Mouse (Mus musculus): ENCODE data around the gene Styxl1. TPM values are rescaled to one million over a fixed set of nuclear protein-coding genes. Genes with fewer than 3 reads are reported as not detected.

Styxl1 gene
- polyA plus RNA-seq, 2 experiments from 2014 or later = 0.61 to 1.1 TPM

DNA sequence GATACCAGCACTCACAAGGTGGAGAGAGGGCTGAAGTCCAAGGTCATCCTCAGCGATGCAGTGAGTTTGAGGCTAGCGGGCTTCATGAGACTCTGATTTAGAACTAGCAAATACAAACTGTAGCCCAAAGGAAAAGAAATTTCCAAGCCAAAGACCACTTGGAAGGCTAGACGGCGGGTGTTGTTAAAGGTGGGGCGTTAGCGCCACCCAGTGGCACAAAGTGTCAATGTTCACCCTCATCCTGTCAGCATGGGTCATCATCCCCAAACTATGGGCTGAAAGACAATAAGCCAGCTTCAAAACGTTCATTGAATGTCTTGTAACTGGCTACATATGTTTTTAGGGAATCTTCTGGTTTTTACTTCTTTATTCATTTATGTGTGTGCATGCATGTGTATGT lies 14.7 kb downstream of the Styxl1 start:
- ATAC-seq = peak; percentile 79

DNA sequence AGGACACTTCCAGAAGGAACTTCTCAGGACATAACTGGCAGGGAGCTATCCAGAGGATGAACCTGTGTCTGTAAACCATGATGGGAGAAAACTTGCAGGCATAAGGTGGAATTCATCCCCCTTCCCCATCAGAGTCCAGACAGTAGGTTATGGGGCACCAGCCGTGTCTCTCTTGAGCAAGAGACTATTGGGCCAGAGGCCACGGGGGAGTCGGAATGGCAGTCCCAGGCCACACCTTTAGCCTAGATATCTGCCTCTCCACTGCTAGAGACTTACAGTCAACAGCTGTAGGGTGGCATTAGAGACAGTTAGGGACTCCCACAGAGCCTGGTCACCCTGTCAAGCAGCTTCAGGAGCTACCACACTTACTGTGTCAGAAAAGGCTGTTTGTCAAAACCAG lies 16.3 kb downstream of the Styxl1 start:
- ATAC-seq = no peak

DNA sequence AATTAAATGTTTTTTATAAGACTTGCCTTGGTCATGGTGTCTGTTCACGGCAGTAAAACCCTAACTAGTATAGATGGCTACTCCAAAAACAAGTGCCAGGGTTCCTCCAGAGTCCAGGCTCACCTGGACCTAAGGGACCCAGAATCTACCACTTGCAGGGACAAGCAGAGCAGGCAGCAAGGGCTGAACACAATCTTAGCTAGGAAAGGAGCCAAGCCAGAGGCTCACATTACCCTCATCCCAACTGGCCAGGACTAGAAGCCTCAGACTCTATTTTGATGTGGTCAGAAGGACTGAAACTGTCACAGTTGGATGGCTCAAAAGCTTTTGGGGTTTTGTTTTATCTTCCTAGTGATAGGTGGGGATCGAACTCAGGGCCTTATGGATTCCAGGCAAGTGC lies 26.6 kb downstream of the Styxl1 start:
- ATAC-seq = no peak

DNA sequence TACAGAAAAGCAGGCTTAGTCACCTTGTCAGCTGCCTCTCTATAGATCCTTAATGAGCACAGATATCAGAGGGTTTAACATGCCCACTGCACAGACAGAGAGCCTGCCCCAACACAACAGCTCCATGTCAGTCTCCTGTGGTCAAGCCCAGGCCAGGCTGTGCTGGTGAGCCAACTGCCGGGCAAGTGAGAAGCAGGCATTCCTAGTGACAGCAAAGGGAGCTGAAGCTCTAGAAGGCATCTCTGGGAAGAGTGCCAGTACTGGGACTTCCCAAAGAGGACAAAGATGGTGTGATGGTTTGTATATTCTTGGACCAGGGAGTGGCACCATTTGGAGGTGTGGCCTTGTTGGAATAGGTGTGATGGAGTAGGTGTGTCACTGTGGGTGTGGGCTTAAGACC lies 27.1 kb downstream of the Styxl1 start:
- ATAC-seq = no peak

DNA sequence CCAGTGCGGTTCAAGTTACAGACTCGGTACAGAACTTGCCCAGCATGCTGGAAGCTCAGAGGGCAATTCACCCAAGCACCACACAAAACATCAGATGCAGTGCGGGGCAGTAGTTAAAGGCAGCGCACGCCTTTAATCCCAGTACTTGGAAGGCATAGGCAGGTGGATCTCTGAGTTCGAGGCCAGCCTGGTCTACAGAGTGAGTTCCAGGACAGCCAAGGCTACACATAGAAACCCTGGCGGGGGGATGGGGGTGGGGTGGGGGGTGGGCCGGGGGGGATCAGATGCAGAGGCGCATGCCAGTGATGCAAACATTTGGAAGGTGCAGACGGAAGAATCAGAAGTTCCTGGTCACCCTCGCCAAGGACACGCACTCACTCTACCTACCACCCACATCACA lies 33.4 kb downstream of the Styxl1 start:
- no peak for ATAC-seq

DNA sequence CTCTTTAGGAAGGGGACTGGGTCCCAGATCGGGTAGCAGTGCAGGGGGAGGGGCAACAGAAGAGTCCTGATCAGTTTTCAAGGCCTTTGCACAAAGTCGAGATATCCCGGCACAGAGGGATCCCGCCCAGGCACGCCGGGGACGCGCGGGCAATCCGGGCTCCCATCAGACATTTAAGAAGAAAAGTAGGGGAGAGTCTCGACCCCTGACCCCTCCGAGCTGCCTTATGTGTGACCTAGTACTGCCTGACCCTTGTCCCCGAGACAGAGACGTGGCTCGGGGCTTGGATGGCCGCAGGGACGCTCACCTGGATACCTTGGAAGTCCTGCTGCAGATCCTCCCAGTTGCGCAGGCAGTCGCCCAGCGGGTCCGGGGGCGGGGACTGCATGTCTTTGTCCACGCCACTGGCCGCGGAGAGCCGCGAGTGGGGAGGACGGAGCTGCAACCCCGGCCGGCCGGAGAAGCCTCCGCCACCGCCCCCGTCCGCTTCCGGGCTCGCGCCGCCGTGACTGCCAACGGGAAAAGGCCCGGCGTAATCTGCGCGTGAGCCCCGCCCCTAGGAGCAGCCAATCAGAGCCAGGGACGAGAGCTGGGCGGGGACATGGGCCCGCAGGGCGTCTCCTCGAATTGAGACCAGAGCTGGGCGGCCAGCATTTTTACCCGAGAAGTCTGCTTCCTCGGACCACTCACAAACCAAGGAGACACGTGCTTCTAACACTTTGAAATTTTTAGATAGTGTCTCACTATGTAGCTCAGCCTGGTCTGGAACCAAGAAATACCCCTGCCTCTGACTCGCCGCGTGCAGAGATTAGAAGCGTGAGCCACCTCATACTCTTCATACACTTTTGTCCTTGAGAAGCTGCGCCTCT lies 34.2 kb downstream of the Styxl1 start, which contains the start of gene Tmem120a:
Tmem120a (minus strand) TSS at position 708 of the 869 bp plus-strand sequence.
- peak; percentile 99 for ATAC-seq

DNA sequence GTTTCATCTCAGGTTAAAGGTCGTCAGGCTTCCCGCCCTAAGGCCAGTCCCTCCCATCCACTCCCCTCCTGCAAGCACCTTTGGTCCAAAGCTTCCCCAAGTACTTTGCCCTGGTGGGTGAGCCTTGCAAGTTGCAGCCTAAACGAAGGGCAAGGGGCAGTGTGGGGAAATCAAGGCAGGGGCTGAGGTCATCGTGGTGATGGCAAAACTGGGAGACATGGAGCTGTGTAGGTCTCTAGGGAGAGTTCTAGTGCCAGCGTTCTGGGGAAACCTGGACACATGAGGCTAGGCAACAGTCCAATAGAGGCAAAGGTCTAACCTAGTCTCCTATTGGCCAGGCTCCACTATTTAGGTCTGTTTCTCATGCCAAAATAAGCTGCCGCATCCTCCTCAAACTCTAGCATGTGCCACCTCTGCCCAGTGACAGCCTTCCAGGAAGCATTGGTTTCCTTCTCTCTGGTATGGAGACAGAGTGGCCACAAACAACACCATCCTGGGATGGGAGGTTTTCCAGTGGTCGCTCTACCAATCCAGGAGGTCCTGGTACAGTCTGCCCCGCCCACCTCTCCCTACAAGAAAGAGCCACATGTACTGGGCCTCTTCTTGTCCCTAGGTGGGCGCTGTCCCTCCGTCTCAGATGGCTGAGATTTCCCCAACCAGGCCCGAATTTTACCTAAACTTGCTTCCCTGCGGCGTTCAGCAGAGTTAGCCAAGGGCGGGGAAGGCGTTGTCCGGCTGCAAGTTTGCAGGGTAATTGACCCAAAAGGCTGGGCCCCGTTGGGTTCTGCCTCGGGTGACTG lies 35.0 kb downstream of the Styxl1 start:
- ATAC-seq = no peak

DNA sequence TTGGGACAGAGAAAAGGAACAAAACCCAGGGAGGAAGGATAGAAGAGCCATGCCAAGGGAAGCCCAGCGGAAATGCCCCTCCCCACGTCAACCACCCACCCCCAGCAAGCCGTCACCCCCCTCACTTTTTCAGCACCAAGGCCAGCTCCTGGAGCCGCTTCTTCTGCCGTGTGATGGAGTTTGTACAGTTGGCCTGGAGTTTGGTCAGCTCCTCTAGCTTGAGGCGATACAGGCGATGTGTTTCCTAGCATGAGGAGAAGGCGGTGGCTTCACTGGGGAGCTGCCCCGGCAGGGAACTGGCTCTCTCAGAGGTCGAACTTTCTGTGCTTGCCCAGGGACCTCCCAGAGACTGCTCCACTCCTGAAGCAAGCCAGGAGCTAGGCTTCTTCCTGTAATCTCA lies 36.0 kb downstream of the Styxl1 start:
- no peak for ATAC-seq

DNA sequence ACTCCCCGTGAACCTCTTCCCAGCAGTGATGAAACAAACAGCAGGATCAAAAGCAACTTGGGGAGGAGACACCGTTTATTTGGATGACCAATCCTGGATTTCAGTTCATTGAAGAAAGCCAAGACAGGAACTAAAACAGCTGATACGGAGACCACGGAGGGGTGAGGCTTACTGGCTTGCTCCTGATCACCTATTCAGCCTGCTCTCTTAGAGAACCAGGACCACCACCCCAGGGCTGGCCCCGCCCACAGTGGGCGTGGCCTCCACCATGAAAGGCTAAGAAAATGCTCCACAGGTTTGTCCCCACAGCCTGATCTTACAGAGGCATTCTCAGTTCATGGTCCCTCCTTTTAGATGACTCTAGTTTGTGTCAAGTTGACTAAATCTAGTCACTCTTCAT lies 39.9 kb downstream of the Styxl1 start:
- ATAC-seq = no peak

DNA sequence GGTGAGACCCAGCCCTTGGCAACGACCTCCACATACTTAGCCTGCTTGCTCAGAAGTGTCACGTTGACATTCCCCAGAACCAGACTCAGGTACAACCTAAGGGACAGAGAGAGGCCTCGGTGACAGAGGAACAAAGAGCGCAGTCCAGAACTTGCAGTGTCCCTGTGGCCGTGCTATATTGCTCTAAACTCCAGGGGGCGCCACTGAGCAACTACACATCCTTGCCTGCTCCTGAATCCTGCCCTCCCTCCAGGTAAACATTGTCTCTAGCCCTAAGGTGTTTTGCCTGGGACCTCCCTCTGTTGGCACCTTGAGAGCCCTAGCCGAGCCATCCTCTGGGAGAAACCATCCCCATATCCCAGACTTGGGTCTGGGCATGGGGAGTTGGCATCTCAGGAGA lies 41.0 kb downstream of the Styxl1 start:
- ATAC-seq = no peak

DNA sequence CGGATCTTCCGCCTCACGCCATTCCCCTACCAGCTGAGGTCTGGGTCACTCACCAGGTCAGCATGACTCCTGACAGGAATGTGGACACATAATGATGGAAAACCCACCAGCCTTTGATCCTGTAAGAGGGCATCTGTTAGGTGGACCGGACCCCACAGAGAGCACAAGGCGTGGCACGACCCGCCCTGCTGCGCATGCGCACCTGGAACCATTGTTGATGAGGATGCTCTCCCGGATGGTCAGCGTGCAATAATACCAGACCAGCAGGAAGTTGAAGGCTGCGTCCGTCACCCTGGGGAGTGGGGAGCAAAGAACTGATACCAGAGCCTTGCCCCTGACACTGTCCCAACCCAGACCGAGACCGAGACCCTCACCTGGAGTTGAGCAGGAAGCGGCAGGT lies 41.6 kb downstream of the Styxl1 start:
- ATAC-seq = no peak

DNA sequence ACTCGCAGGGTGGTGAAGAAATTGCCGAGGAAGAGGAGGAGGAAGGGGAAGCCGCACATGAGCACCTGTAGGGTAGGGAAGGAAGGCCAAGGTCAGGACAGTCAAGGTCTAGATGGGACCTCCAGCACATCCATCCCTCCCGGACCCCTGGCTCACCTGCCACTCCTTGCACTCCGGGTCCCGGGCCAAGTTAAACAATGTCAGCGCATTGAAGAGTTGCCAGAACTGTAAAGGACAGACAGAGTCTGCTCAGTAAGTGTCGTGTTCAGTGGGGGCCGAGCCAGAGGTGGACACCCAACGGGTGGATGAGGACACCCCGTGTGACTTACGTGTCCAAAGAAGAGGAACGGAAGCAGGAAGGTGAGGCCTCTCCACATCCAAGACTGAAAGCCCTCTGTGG lies 42.4 kb downstream of the Styxl1 start:
- ATAC-seq = no peak

DNA sequence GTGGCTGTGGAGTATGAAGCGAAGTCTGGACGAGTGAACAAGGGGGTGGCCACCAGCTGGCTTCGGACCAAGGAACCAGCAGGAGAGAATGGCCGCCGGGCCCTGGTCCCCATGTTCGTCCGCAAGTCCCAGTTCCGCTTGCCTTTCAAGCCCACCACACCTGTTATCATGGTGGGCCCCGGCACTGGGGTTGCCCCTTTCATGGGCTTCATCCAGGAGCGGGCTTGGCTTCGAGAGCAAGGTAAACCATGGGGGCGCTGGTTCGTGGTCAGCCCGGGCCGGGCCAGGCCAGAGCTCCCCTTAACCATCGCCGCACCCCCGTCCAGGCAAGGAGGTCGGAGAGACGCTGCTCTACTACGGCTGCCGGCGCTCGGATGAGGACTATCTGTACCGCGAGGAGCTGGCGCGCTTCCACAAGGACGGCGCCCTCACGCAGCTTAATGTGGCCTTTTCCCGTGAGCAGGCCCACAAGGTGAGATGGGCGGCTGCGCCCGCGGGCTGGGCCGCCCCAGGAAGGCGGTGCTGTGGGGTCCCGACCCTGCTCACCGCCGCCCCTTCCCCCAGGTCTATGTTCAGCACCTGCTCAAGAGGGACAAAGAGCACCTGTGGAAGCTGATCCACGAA lies 44.0 kb downstream of the Styxl1 start:
- no peak for ATAC-seq

DNA sequence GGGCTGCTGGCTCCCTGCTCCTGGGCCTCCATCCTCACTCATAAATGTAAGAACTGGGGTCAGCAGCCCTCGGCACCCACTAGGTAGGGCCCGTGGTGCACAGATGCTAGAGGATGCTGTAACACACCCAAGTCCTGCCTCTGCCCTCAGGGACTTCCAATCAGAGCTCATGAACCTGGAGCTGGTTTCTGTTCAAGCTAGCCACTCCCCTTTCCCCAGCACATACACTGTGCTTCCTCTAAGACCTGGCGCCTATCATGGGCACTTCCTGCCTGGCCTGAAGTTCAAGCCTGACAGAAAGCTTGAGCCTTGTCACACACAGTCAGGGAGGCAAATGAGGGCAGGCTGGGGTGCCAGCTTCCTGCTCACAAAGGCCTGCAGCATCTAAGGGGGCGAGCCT lies 45.1 kb downstream of the Styxl1 start:
- no peak for ATAC-seq

DNA sequence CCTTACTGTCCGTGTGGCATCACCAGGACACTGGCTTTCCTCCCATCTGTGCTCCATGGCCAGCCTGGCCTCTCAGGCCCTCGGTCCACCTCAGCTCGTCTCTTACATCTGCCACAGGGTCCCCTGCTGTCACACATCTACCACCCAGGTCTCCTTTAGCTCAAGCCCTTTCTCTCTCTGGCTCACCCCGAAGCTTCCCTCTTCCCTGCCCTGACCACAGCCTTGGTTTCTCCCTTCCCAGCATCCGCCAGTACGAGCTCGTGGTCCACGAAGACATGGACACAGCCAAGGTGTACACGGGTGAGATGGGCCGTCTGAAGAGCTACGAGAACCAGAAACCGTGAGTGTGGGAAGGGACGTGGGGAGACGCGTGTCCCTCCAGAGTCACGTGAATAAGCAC lies 46.9 kb downstream of the Styxl1 start:
- ATAC-seq = no peak

DNA sequence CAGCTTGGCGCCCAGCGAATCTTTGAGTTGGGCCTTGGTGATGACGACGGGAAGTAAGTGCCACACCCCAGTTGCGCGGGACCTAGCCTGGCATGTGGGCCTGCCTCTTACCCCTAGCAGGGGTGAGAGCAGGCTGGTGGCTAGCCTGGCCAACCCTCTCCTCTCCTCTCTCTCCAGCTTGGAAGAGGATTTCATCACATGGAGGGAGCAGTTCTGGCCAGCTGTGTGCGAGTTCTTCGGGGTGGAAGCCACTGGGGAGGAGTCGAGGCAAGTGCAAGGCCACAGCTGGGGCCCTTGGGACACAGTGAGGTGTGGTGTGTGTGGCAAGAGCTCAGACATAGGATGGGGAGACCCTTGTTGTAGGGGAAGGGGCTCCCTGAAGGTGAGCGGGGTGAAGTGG lies 47.3 kb downstream of the Styxl1 start:
- ATAC-seq = no peak

DNA sequence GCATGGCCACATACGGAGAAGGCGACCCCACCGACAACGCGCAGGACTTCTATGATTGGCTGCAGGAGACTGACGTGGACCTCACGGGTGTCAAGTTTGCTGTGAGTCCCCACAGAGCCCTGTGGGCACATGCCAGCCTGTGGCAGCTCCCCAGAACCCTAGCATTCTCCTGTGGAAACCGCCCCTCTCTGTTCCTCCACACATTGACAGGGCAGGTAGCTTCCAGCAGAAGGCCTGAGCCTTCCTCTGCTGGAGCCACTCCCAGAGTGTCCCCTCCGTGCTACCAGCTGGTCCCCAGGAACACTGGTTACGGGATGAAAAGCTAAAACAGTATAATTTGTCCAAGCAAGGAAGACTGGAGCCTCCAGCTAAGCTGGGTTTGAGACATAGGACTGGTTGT lies 47.9 kb downstream of the Styxl1 start:
- no peak for ATAC-seq

DNA sequence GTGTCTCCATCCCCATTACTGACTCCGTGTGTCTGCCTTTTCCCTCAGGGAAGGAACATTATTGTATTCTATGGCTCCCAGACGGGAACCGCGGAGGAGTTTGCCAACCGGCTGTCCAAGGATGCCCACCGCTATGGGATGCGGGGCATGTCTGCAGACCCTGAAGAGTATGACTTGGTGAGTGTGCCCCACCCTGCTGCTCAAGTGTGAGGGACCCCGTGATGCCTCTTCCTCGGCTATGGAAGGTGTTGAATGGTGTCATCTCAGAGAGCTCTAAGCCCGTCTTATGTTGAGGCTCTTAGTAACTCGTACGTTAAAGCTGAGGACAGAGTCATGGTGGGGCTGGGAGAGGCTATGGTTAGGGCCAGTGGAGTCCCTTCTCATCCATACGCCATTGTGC lies 48.8 kb downstream of the Styxl1 start:
- no peak for ATAC-seq

DNA sequence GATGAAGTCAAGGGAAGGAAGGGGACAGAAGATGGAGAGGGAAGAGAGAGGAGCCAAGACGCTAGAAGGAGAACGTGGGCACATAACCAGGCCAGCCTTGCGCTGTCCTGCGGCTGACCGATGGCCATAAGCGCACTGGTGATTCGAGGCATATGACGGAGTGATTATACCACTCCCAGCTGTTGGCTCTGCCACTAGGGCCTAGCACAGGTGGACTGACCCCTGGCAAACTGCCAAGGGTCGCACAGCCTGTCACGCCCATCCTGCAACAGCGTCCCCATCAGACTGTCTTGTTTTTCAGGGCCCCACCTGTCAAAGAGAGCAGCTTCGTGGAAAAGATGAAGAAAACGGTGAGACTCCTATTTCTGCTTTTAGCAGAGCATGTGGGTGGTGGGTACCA lies 49.8 kb downstream of the Styxl1 start:
- no peak for ATAC-seq

DNA sequence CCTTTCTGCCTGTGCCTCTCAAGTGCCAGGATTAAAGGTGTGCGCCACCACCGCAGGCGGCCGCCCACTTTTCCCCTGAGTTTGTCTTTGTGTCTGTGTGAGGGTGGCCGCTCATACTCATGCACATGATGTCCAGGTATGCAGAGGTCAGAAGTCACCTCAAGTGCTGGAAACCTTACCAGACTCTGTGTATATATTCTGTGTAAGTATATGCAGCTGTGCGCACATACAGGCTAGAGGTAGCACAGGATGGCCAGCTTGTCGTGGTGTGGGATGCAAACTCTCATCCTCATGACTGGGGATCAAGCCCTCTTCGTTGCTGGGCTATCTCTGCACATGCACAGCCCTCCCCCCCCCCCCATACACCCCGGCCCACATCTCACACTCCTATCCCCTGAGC lies 50.3 kb downstream of the Styxl1 start:
- ATAC-seq = no peak

DNA sequence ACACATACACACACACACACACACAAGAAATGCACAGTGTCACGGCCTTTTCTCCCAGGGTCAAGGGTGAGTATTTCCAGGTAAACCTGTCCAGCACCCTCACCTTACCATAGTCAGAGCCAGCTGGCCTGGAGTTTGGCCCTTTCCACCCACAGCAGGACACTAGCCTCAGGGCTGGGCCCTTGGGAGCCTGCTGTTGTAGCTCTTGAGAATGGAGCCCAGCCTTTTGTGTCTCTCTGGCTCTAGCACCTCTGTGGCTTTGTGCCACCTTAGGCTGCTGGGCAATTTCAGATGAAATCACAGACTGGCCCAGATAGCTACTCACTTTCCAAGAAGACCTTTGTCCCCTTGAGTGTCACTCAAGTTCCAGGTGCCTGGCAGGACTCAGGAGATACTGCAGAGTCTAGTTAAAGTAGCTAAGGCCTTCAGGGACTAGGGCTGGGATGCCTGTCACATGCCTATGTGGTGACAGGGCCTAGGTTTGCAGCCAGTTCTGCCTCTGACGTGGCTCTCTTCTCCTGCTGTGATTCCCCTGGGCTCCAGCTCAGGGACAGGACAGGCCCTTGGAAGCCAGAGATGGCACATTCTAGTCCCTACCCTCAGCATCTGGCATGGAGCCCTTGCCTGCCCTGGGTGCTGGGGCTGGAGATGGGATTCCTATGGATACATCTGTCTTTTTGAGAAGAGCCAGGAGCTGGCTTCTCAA lies 51.4 kb downstream of the Styxl1 start:
- no peak for ATAC-seq

DNA sequence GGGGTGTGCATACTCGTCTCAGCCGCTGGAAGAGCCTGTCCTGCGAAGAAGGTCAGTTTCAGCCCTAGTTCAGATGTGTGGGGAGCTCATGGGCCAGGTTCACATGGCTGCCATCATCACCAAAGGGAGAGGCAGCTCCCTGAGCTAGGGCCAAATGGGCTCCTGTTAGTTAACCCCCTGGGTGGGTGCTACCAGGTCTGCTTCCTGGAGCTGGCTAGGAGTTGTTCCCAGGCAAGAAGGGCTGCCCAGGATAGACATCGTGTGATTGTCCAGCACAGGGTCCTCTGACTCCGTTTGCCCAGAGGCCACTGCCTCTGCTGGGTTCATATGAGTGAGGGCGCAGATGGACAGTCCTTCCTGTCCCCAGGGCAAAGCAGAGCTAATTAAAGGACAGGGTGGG lies 52.2 kb downstream of the Styxl1 start:
- no peak for ATAC-seq

DNA sequence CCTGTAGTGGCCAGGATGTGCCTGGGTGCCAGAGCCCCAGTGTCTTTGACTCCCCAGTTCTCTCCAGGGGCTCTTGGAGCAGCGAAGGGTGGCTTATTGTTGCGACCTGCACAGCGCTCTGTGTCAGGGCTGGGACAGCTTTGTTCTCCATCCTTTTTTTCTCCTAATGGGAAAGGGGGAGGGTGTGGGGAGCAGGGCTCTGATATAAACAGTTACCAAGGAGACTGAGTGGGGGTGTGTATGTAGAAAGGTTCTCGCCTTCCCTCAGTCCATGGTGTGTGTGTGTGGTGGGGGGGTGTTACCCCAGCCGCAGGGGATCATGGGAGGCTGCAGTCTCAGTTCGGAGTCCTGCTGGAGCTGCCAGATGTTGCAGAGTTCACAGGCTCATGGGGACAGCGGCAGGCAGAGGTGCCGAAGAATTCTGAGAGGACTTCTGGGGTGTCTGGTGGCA lies 52.8 kb downstream of the Styxl1 start:
- ATAC-seq = no peak

Data from CD4-positive, CD25-positive, alpha-beta regulatory T cell, adult 4 months (primary cell).